Mouse (Mus musculus): ENCODE measurements at regions not wholly inside any gene's neighbourhood (a gene's known extent, or its start where the extent isn't known, plus 50 kb on each side); places are given as distances from the start of the nearest gene placed in this dataset.

- no peak for DNase-seq
These were observed 57.0 kb downstream of the Nxnl2 start for GRCm38 (mm10) chr13:51227836-51228235.

GRCm38 (mm10) chr13:51228862-51229770 lies 58.3 kb downstream of the Nxnl2 start:
- DNase-seq: no peak

DNA sequence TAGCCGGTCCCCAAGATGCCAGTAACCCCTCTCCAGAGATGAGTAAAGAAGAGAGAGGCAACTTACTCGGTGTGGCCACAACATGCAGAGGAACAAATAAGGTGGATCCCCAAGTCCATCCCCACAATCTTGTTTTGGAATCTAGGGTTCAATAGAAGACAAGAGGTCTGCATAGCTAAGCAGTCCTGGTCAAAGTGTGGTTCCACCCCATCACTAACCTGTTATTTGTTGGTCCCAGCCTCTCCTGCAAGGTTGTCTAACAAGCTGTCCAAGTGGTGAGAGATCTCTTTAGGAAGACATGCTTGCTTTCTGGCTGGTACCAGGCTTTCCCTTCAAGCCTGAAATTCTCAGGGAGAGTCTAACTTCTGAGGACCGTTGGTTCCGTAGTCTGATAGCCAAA lies 59.0 kb downstream of the Nxnl2 start:
- DNase-seq: no peak

GRCm38 (mm10) chr13:51231586-51231985 lies 60.8 kb downstream of the Nxnl2 start:
- no peak for DNase-seq

DNA sequence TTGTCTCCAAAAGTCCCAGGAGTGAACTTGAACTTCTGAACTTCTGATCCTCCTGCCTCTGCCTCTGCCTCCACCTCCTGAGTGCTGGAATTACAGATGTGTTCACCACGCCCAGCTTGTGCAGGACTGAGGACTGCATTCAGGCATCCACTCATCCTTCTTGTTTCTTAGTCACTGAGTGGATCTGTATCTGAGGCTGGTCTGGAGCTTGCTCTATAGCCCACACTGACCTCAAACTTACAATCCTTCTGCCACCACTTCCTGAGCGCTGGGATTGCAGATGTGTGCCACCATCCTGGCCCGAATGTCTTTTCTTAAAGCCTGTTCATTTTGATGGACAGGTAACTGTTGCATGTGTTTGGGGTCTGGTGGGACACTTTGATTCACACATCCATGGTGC lies 76.6 kb downstream of the Nxnl2 start:
- no peak for DNase-seq

DNA sequence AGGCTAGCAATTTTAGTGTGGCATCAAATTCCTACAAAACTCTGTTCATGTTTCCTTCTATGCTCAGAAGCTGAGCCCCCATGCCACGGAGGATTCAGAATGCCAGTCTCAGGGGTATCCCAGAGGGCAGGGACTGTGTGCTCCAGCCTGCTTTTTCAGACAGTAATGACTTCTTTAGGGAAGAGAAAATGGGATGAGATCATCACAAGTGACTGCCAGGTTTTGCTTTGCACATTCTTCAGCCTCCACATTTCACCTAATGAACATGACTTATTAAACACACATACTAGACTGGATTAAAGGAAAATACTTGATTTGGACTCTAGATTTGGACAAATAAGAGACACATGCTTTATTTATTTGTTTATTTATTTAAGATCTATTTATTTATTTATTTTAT lies 82.5 kb downstream of the Nxnl2 start:
- no peak for DNase-seq

DNA sequence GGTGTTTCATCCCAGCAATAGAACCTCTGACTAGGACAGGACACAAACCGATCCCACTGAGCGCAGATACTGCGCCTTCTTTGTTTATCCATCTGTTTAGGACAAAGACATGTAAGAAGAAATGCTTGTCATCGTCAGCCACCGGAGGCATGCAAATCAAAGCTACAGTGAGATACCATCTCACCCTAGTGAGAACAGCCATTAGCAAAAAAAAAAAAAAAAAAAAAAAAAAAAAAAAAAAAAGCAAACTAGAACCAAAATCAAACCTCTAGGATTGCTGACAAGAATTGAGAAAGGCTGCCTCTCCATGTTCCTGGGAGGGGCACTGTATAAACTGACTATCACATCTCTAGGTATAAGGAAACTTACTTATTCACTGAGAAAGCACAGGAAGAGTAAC lies 84.9 kb downstream of the Nxnl2 start:
- no peak for DNase-seq

- DNase-seq: no peak
These were observed 88.2 kb downstream of the Nxnl2 start for GRCm38 (mm10) chr13:51258752-51259721.

DNA sequence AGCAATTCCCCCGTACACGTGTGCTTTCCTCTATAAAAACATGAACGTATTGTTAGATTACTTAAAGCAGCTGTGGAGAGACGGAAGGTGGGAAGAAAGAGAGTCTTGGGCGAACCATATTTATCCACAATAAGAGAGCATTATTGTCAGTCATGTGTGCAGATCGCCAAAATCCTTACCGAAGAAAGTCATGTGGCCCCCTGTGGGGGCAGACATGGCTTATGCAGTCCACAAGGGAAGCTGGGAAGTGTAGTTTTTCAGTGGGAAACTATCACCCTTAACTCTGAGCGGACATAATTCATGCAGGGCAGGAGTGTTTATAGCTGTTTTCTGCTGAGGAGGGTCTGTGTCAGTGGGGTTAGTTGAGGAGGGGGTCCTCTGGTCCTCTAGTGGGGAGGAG lies 90.8 kb downstream of the Nxnl2 start:
- DNase-seq: no peak

DNA sequence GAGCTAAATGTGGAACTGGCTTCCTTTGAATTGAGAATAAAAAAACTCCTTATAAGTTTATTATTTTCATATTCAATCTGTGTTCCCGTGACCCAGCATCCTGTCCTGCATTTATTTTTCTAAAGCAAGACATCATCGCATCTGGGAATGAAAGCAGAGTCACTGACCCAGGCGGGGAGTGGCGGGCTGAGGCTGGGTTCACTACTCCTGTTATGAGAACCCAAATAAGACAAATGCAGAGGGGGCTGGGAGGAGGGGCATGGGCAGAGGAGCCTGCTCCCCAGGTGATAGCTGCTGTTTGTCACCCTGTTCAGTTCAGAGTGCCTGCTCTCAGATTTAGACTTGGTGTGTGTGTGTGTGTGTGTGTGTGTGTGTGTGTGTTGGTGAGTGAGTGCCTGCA lies 102.0 kb downstream of the Nxnl2 start:
- no peak for DNase-seq

GRCm38 (mm10) chr13:51274639-51275038 lies 103.8 kb downstream of the Nxnl2 start:
- DNase-seq: peak; percentile 52

DNA sequence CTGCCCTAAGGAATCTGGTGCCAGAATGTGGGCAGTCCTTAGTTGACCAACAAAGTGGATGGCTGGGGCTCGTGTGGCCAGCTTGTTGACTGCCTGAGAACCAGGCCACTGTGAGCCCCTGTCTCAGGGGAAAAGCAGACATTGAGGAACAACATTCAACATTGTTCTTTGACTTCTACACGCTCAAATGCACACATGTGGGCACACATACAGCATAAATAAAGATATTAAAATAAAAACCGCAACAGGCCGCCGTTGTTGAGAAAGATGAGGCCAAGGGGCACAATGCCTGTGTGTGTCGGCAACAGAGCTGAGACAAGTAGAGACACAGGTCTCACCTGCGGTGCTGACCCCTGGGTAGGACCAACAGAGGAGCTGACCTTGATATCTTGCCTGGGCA lies 105.8 kb downstream of the Nxnl2 start:
- DNase-seq: no peak

- no peak for DNase-seq
These were observed 106.7 kb downstream of the Nxnl2 start for GRCm38 (mm10) chr13:51277515-51277914.

- DNase-seq: no peak
These were observed 109.0 kb downstream of the Nxnl2 start for GRCm38 (mm10) chr13:51279642-51280387.

DNA sequence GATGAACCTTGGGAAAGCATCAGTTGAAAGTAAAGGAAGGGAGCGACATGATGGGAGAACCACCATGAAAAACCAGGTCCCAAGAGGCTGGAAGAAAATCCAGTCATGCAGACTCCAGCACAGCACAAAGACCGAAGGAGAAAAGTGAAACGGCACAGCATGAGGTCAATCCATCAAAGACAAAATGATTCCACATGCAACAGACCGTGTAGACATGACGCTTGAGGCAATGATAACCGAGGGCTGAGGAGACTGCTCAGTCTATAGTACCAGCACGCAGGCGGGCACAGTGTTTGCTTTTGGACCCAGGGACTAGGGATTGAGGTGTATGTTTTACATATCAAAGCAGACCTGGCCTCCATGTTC lies 109.5 kb downstream of the Nxnl2 start:
- no peak for DNase-seq

- no peak for DNase-seq
These were observed 113.9 kb downstream of the Nxnl2 start for GRCm38 (mm10) chr13:51284679-51285078.

GRCm38 (mm10) chr13:51289442-51289841 lies 118.6 kb downstream of the Nxnl2 start:
- no peak for DNase-seq

DNA sequence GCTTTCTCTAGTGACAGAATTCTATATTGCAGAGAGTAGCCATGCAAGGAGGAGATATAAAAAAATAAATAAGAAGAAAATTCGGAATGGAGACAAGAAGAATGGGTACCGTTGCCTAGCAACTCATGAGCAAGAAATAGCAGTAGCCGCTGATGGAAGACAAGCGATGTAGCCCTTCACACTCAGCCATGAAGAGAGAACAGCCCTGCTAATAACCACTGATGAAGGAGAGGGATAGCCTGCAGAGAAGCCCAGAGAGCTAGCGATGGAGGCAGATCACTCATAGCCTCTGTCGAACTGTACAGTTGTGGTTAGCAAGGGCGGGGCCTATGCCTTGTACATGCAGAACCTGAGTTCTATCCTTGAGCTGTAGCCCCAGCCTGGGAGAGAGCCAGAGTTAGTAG lies 118.4 kb upstream of the S1pr3 start:
- no peak for DNase-seq

DNA sequence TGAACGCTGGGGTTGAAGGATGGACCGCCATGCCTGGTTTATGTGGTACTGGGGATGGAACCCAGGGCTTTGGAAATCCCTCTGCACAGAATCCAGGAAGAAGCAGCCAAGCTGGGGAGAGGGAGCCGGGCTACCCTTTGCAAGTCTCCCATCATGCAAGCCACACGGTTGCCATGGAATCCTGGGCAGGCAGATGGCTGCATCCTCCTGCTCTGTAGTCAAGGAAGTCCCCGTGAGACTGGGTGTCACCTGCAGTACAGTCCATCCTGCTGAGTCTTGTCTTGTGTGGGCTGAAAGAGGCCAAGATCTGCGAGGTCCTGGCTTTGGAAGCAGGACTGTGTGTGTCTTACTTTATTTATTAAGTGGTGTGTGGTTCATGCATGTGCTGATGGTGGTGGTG lies 117.5 kb upstream of the S1pr3 start:
- no peak for DNase-seq

GRCm38 (mm10) chr13:51293047-51293446 lies 115.4 kb upstream of the S1pr3 start:
- DNase-seq: no peak

- no peak for DNase-seq
These were observed 112.6 kb upstream of the S1pr3 start for GRCm38 (mm10) chr13:51295872-51296271.

- DNase-seq: no peak
These were observed 111.1 kb upstream of the S1pr3 start for GRCm38 (mm10) chr13:51297231-51297880.

All from gastrocnemius, postnatal 25 days (tissue).